Mouse (Mus musculus) limb, embryonic 14.5 days (tissue): ENCODE measurements around the gene Akap7. TPM values are rescaled to one million over a fixed set of nuclear protein-coding genes. Genes with fewer than 3 reads are reported as not detected.

Experiments used
- ATAC-seq: fragments of 200-750 bp; cut with Nextera tagmentation; 2 replicates; pipeline ENCODE4 v1.8.0; 2017; ENCODE audit warnings: low read depth, moderate number of reproducible peaks, moderate TSS enrichment; ENCODE audit not compliant: low FRiP score
- DNase-seq: peaks from one replicate; pipeline ENCODE4 v3.0.0-alpha.2; 2015; ENCODE audit warnings: low spot score
- H3K27ac ChIP-seq: fragments of 300-500 bp; sonication (generic); replicated peaks from 2 replicates; pipeline ENCODE4 v1.5.1; 2014; ENCODE audit warnings: low read depth, mild to moderate bottlenecking, low read length, moderate library complexity, mixed read lengths
- H3K27me3 ChIP-seq: fragments of 300-500 bp; sonication (generic); 2 replicates; pipeline ENCODE4 v1.6.1; 2014; ENCODE audit warnings: low read length, mixed read lengths; ENCODE audit not compliant: control insufficient read depth, insufficient read depth
- H3K36me3 ChIP-seq: fragments of 300-500 bp; sonication (generic); 2 replicates; pipeline ENCODE4 v1.6.1; 2014; ENCODE audit warnings: mild to moderate bottlenecking, low read length, moderate library complexity, mixed read lengths; ENCODE audit not compliant: control insufficient read depth, insufficient read depth
- H3K4me1 ChIP-seq: fragments of 300-500 bp; sonication (generic); 2 replicates; pipeline ENCODE4 v1.6.1; 2014; ENCODE audit warnings: antibody characterized with exemption, low read length, mixed read lengths; ENCODE audit not compliant: control insufficient read depth, insufficient read depth
- H3K4me2 ChIP-seq: fragments of 300-500 bp; sonication (generic); replicated peaks from 2 replicates; pipeline ENCODE4 v1.6.1; 2014; ENCODE audit warnings: low read depth, mild to moderate bottlenecking, low read length, moderate library complexity; ENCODE audit not compliant: severe bottlenecking
- H3K4me3 ChIP-seq: fragments of 300-500 bp; sonication (generic); replicated peaks from 2 replicates; pipeline ENCODE4 v1.5.1; 2014; ENCODE audit warnings: low read length
- H3K9ac ChIP-seq: fragments of 300-500 bp; sonication (generic); 2 replicates; pipeline ENCODE4 v1.6.1; 2014; ENCODE audit warnings: mild to moderate bottlenecking, low read depth, low read length, moderate library complexity; ENCODE audit not compliant: severe bottlenecking
- H3K9me3 ChIP-seq: fragments of 300-500 bp; sonication (generic); 2 replicates; pipeline ENCODE4 v1.6.1; 2016; ENCODE audit warnings: low read length; ENCODE audit not compliant: control insufficient read depth
- POLR2A ChIP-seq: fragments of 200-500 bp; IDR thresholded peaks from 2 replicates; pipeline ENCODE4 v1.8.0; 2012; ENCODE audit warnings: inconsistent platforms, mild to moderate bottlenecking, moderate library complexity, borderline replicate concordance; ENCODE audit not compliant: insufficient read depth, insufficient read length; ENCODE audit errors: extremely low read depth
- WGBS: fragments of 180-500 bp; shearing (Covaris S2); extraction: QIAGEN DNeasy Blood & Tissue Kit; methylation state at CpG from one replicate; pipeline ENCODE4 v1.1.7; 2014; 5-methylcytosine and 5-hydroxymethylcytosine counted together
- polyA plus RNA-seq, 2 experiments: library from polyadenylated mRNA; depleted of rRNA in 1 of 2; stranded (reverse) in 1 of 2; unstranded in 1 of 2; fragments of >200 nt; fragmentation: Nextera tagmentation in 1 of 2; extraction: Ambion mirVana in 1 of 2; gene quantifications; 2 replicates each; pipeline versions ENCODE4 v1.2.1 to v1.2.3; 2012 to 2014

Gene Akap7
- polyA plus RNA-seq (2012; rRNA removed) = 14.1 and 20.9 TPM in 2 replicates
- polyA plus RNA-seq (2014; fragmentation: Nextera tagmentation; extraction: Ambion mirVana) = 17.6 and 20.0 TPM in 2 replicates

DNA sequence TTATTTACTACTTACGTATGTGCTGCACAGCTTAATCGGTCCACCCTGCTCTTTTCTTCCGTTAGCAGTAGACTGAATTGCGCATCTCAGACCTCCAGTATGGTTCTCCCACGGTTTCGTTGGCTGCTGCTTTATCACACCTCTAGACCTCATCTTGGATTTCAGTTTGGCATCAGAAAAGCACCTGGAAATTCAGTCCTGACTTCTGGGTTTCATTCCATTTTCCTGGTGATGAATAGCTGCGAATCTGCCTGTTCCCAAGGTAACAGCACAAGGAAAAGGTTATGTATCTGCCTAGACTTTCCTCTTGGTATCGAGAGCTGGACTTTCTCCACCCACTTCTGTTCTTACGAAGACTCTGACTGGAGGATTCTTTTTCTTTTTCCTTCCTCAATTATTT, at the start of gene Akap7:
TSS of gene Akap7 (minus strand) at position 101 of the 400 bp plus-strand sequence.
- no peak within 1 kb of the TSS for H3K27ac ChIP-seq
- H3K4me2 ChIP-seq = no peak within 1 kb of the TSS
- no peak for TF ChIP-seq POLR2A
- H3K4me1 ChIP-seq = no peaks in the 10 kb centered on the region
- DNase-seq (no peak), ATAC-seq (no peak)
- H3K36me3 ChIP-seq = no peaks in the 10 kb centered on the region
- no peak within 1 kb of the TSS for H3K4me3 ChIP-seq
- 78% methylated on average over 9 of the region's 9 CpGs for WGBS
- H3K9ac ChIP-seq = no peak within 1 kb of the TSS
- no peaks in the 10 kb centered on the region for H3K27me3 ChIP-seq
- H3K9me3 ChIP-seq = no peaks in the 10 kb centered on the region

DNA sequence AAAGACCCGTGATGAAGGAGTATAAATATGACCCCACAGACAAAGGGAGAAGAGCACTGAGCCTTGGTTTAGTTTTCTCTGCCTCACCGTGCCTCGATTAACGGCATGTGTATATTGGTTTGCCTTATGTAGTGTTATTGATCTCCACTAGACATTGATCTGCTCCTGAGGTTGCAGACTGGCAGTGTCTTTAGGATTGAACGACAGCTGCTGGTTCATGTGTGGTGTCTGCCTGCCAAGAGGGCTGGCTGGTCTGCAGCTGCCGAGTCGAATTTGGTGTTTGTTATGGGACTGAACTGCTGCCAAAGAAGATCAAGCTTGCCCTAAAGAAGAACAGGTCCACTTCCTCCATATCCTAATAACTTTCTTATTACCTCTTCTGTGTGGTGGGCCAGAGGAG, 46.7 kb upstream of the Akap7 start:
- no peaks in the 10 kb centered on the region for H3K27me3 ChIP-seq
- WGBS = 76% methylated on average over 7 of the region's 7 CpGs
- 0 out of 2 replicates have a peak, but pooled peaks cover 3% of the 10 kb centered on the region for H3K9me3 ChIP-seq
- H3K4me2 ChIP-seq = no peak overlapping the region
- peaks cover 4% of the 10 kb centered on the region; the same call in 1 of the 2 replicates for H3K4me1 ChIP-seq
- ATAC-seq = no peak
- no peak for TF ChIP-seq POLR2A
- no peak overlapping the region for H3K4me3 ChIP-seq
- H3K36me3 ChIP-seq = no peaks in the 10 kb centered on the region
- no peak overlapping the region for H3K27ac ChIP-seq
- no peak for DNase-seq
- no peak overlapping the region for H3K9ac ChIP-seq

DNA sequence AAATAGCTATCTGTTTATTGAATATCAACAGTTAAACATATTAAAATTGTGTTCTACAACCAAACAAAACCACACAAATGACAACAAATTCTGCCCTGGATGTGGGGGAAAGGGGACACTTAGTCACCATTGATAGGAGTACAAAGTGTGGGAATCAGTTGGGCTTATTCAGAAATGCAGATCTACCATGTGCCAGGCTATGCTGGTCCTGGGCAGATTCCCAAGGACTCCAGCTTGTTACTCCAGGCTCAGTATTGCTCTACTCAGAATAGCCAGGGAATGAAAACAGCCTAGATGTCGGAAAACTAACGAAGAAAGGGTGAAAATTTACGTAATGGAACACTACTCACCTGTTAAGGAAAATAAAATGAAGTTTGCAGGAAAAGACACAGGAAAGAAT, 46.3 kb upstream of the Akap7 start:
- Histone ChIP-seq H3K4me2 (no peak overlapping the region), H3K9me3 (0 out of 2 replicates have a peak, but pooled peaks cover 3% of the 10 kb centered on the region), H3K9ac (no peak overlapping the region), H3K27ac (no peak overlapping the region), H3K36me3 (no peaks in the 10 kb centered on the region), H3K4me3 (no peak overlapping the region), H3K4me1 (peaks cover 4% of the 10 kb centered on the region; the same call in 1 of the 2 replicates), H3K27me3 (no peaks in the 10 kb centered on the region)
- 94% methylated on average over 3 of the region's 3 CpGs for WGBS
- DNase-seq = no peak
- no peak for TF ChIP-seq POLR2A
- no peak for ATAC-seq

DNA sequence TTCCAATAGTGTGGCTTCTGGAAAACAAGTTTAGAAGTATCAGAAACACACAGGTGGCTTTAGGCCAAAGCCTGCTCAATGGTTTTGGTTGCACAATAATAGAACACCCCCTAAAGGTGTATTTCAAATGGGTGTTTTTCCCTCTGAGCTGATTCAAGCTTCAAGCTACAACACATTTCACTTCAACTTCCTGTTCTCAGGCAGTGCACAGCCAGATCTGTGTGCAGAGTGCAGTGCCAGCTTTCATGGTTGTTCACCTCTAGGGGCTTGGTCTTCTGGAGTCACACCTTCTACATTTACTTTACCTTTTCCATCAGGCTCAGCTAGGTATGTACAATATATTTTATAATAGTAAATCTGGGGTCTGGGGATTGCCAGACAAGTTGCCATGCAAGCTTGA, 35.1 kb upstream of the Akap7 start:
- H3K36me3 ChIP-seq = no peaks in the 10 kb centered on the region
- H3K27me3 ChIP-seq = no peaks in the 10 kb centered on the region
- no peak overlapping the region for H3K4me2 ChIP-seq
- no peak for TF ChIP-seq POLR2A
- ATAC-seq (no peak), DNase-seq (no peak)
- H3K27ac ChIP-seq = no peak overlapping the region
- H3K4me3 ChIP-seq = no peak overlapping the region
- H3K4me1 ChIP-seq = no peaks in the 10 kb centered on the region
- no peak overlapping the region for H3K9ac ChIP-seq
- no peaks in the 10 kb centered on the region for H3K9me3 ChIP-seq

- no peaks in the 10 kb centered on the region for H3K4me1 ChIP-seq
- DNase-seq (no peak), ATAC-seq (no peak)
- no peaks in the 10 kb centered on the region for H3K27me3 ChIP-seq
- H3K9ac ChIP-seq = no peak overlapping the region
- WGBS = 93% methylated on average over 5 of the region's 5 CpGs
- no peak for TF ChIP-seq POLR2A
- no peak overlapping the region for H3K4me3 ChIP-seq
- no peak overlapping the region for H3K27ac ChIP-seq
- no peaks in the 10 kb centered on the region for H3K9me3 ChIP-seq
- H3K4me2 ChIP-seq = no peak overlapping the region
- H3K36me3 ChIP-seq = no peaks in the 10 kb centered on the region
Measured at GRCm38 (mm10) chr10:25340675-25341074, 33.0 kb upstream of the Akap7 start.
